Mouse (Mus musculus): ENCODE measurements at regions not wholly inside any gene's neighbourhood (a gene's known extent, or its start where the extent isn't known, plus 50 kb on each side); places are given as distances from the start of the nearest gene placed in this dataset.

- 73% methylated on average over 7 of the region's 7 CpGs for WGBS
- no peaks in the 10 kb centered on the region for H3K27me3 ChIP-seq (ENCODE audit: insufficient read depth, low read length)
- no peak overlapping the region for H3K4me3 ChIP-seq (ENCODE audit: low read length)
- no peaks in the 10 kb centered on the region for H3K9me3 ChIP-seq (ENCODE audit: low read length)
- H3K36me3 ChIP-seq (ENCODE audit: insufficient read depth, low read length) = no peaks in the 10 kb centered on the region
- no peak overlapping the region for H3K27ac ChIP-seq (ENCODE audit: low read length)
- 0 out of 2 replicates have a peak, but pooled peaks cover 2% of the 10 kb centered on the region for H3K4me1 ChIP-seq (ENCODE audit: insufficient read depth, low read length)
- H3K9ac ChIP-seq (replicated peaks; ENCODE audit: low read length) = no peak overlapping the region
- H3K4me2 ChIP-seq (replicated peaks; ENCODE audit: low read depth, low read length) = no peak overlapping the region
- no peak for ATAC-seq (ENCODE audit: low FRiP score, low TSS enrichment)
Measured at GRCm38 (mm10) chr7:70176086-70176485, 190.4 kb downstream of the Nr2f2 start.

- Histone ChIP-seq H3K9ac (replicated peaks; ENCODE audit: low read length) (no peak overlapping the region), H3K27ac (ENCODE audit: low read length) (no peak overlapping the region), H3K4me2 (replicated peaks; ENCODE audit: low read depth, low read length) (no peak overlapping the region), H3K9me3 (ENCODE audit: low read length) (no peaks in the 10 kb centered on the region), H3K36me3 (ENCODE audit: insufficient read depth, low read length) (no peaks in the 10 kb centered on the region), H3K4me1 (ENCODE audit: insufficient read depth, low read length) (0 out of 2 replicates have a peak, but pooled peaks cover 2% of the 10 kb centered on the region), H3K4me3 (ENCODE audit: low read length) (no peak overlapping the region), H3K27me3 (ENCODE audit: insufficient read depth, low read length) (no peaks in the 10 kb centered on the region)
- ATAC-seq (ENCODE audit: low FRiP score, low TSS enrichment) = no peak
- 52% methylated on average over 7 of the region's 7 CpGs for WGBS
Measured at GRCm38 (mm10) chr7:70172431-70172830, 194.1 kb downstream of the Nr2f2 start.

GRCm38 (mm10) chr7:70171456-70171855, 195.1 kb downstream of the Nr2f2 start:
- 0 out of 2 replicates have a peak, but pooled peaks cover under 1% of the 10 kb centered on the region for H3K4me1 ChIP-seq (ENCODE audit: insufficient read depth, low read length)
- no peak overlapping the region for H3K4me2 ChIP-seq (replicated peaks; ENCODE audit: low read depth, low read length)
- ATAC-seq (ENCODE audit: low FRiP score, low TSS enrichment) = no peak
- no peak overlapping the region for H3K9ac ChIP-seq (replicated peaks; ENCODE audit: low read length)
- H3K27me3 ChIP-seq (ENCODE audit: insufficient read depth, low read length) = no peaks in the 10 kb centered on the region
- WGBS = 68% methylated on average over 4 of the region's 4 CpGs
- H3K36me3 ChIP-seq (ENCODE audit: insufficient read depth, low read length) = no peaks in the 10 kb centered on the region
- H3K9me3 ChIP-seq (ENCODE audit: low read length) = no peaks in the 10 kb centered on the region
- no peak overlapping the region for H3K27ac ChIP-seq (ENCODE audit: low read length)
- no peak overlapping the region for H3K4me3 ChIP-seq (ENCODE audit: low read length)

- Histone ChIP-seq H3K27me3 (ENCODE audit: insufficient read depth, low read length) (no peaks in the 10 kb centered on the region), H3K36me3 (ENCODE audit: insufficient read depth, low read length) (no peaks in the 10 kb centered on the region), H3K4me2 (replicated peaks; ENCODE audit: low read depth, low read length) (no peak overlapping the region), H3K9me3 (ENCODE audit: low read length) (no peaks in the 10 kb centered on the region), H3K4me1 (ENCODE audit: insufficient read depth, low read length) (no peaks in the 10 kb centered on the region), H3K9ac (replicated peaks; ENCODE audit: low read length) (no peak overlapping the region), H3K4me3 (ENCODE audit: low read length) (no peak overlapping the region), H3K27ac (ENCODE audit: low read length) (no peak overlapping the region)
- WGBS = 76% methylated on average over 4 of the region's 4 CpGs
- ATAC-seq (ENCODE audit: low FRiP score, low TSS enrichment) = no peak
Measured at GRCm38 (mm10) chr7:70168080-70168479, 198.5 kb downstream of the Nr2f2 start.

- Histone ChIP-seq H3K4me2 (replicated peaks; ENCODE audit: low read depth, low read length) (no peak overlapping the region), H3K36me3 (ENCODE audit: insufficient read depth, low read length) (no peaks in the 10 kb centered on the region), H3K4me1 (ENCODE audit: insufficient read depth, low read length) (no peaks in the 10 kb centered on the region), H3K9ac (replicated peaks; ENCODE audit: low read length) (no peak overlapping the region), H3K9me3 (ENCODE audit: low read length) (no peaks in the 10 kb centered on the region), H3K4me3 (ENCODE audit: low read length) (no peak overlapping the region), H3K27ac (ENCODE audit: low read length) (no peak overlapping the region), H3K27me3 (ENCODE audit: insufficient read depth, low read length) (no peaks in the 10 kb centered on the region)
- ATAC-seq (ENCODE audit: low FRiP score, low TSS enrichment) = no peak
- 81% methylated on average over 5 of the region's 5 CpGs for WGBS
Measured at GRCm38 (mm10) chr7:70166081-70166480, 200.5 kb downstream of the Nr2f2 start.

GRCm38 (mm10) chr7:70165501-70165900, 201.0 kb downstream of the Nr2f2 start:
- no peak for ATAC-seq (ENCODE audit: low FRiP score, low TSS enrichment)
- H3K27ac ChIP-seq (ENCODE audit: low read length) = no peak overlapping the region
- no peak overlapping the region for H3K9ac ChIP-seq (replicated peaks; ENCODE audit: low read length)
- WGBS = 58% methylated on average over 4 of the region's 4 CpGs
- no peaks in the 10 kb centered on the region for H3K36me3 ChIP-seq (ENCODE audit: insufficient read depth, low read length)
- no peaks in the 10 kb centered on the region for H3K9me3 ChIP-seq (ENCODE audit: low read length)
- H3K4me2 ChIP-seq (replicated peaks; ENCODE audit: low read depth, low read length) = no peak overlapping the region
- H3K27me3 ChIP-seq (ENCODE audit: insufficient read depth, low read length) = no peaks in the 10 kb centered on the region
- no peaks in the 10 kb centered on the region for H3K4me1 ChIP-seq (ENCODE audit: insufficient read depth, low read length)
- no peak overlapping the region for H3K4me3 ChIP-seq (ENCODE audit: low read length)

- Histone ChIP-seq H3K4me1 (ENCODE audit: insufficient read depth, low read length) (no peaks in the 10 kb centered on the region), H3K9me3 (ENCODE audit: low read length) (no peaks in the 10 kb centered on the region), H3K36me3 (ENCODE audit: insufficient read depth, low read length) (no peaks in the 10 kb centered on the region), H3K4me2 (replicated peaks; ENCODE audit: low read depth, low read length) (no peak overlapping the region), H3K4me3 (ENCODE audit: low read length) (no peak overlapping the region), H3K27ac (ENCODE audit: low read length) (no peak overlapping the region), H3K9ac (replicated peaks; ENCODE audit: low read length) (no peak overlapping the region), H3K27me3 (ENCODE audit: insufficient read depth, low read length) (no peaks in the 10 kb centered on the region)
- WGBS = 78% methylated on average over 6 of the region's 6 CpGs
- no peak for ATAC-seq (ENCODE audit: low FRiP score, low TSS enrichment)
Measured at GRCm38 (mm10) chr7:70164691-70165193, 201.8 kb downstream of the Nr2f2 start.

- 51% methylated on average over 8 of the region's 8 CpGs for WGBS
- H3K4me2 ChIP-seq (replicated peaks; ENCODE audit: low read depth, low read length) = no peak overlapping the region
- H3K4me3 ChIP-seq (ENCODE audit: low read length) = no peak overlapping the region
- H3K9ac ChIP-seq (replicated peaks; ENCODE audit: low read length) = no peak overlapping the region
- H3K27ac ChIP-seq (ENCODE audit: low read length) = no peak overlapping the region
- no peak for ATAC-seq (ENCODE audit: low FRiP score, low TSS enrichment)
- H3K4me1 ChIP-seq (ENCODE audit: insufficient read depth, low read length) = no peaks in the 10 kb centered on the region
- H3K27me3 ChIP-seq (ENCODE audit: insufficient read depth, low read length) = no peaks in the 10 kb centered on the region
- no peaks in the 10 kb centered on the region for H3K36me3 ChIP-seq (ENCODE audit: insufficient read depth, low read length)
- H3K9me3 ChIP-seq (ENCODE audit: low read length) = no peaks in the 10 kb centered on the region
Measured at GRCm38 (mm10) chr7:70158531-70158930, 208.0 kb downstream of the Nr2f2 start.

GRCm38 (mm10) chr7:70144726-70145271, 221.7 kb downstream of the Nr2f2 start:
- H3K9me3 ChIP-seq (ENCODE audit: low read length) = no peaks in the 10 kb centered on the region
- no peaks in the 10 kb centered on the region for H3K36me3 ChIP-seq (ENCODE audit: insufficient read depth, low read length)
- no peak overlapping the region for H3K4me2 ChIP-seq (replicated peaks; ENCODE audit: low read depth, low read length)
- no peaks in the 10 kb centered on the region for H3K4me1 ChIP-seq (ENCODE audit: insufficient read depth, low read length)
- 80% methylated on average over 4 of the region's 4 CpGs for WGBS
- H3K27ac ChIP-seq (ENCODE audit: low read length) = no peak overlapping the region
- H3K9ac ChIP-seq (replicated peaks; ENCODE audit: low read length) = no peak overlapping the region
- H3K4me3 ChIP-seq (ENCODE audit: low read length) = no peak overlapping the region
- no peaks in the 10 kb centered on the region for H3K27me3 ChIP-seq (ENCODE audit: insufficient read depth, low read length)
- ATAC-seq (ENCODE audit: low FRiP score, low TSS enrichment) = no peak

GRCm38 (mm10) chr7:70136837-70137236, 229.7 kb downstream of the Nr2f2 start:
- H3K4me2 ChIP-seq (replicated peaks; ENCODE audit: low read depth, low read length) = no peak overlapping the region
- no peak overlapping the region for H3K4me3 ChIP-seq (ENCODE audit: low read length)
- no peaks in the 10 kb centered on the region for H3K27me3 ChIP-seq (ENCODE audit: insufficient read depth, low read length)
- H3K27ac ChIP-seq (ENCODE audit: low read length) = no peak overlapping the region
- H3K9ac ChIP-seq (replicated peaks; ENCODE audit: low read length) = no peak overlapping the region
- ATAC-seq (ENCODE audit: low FRiP score, low TSS enrichment) = no peak
- H3K36me3 ChIP-seq (ENCODE audit: insufficient read depth, low read length) = no peaks in the 10 kb centered on the region
- H3K9me3 ChIP-seq (ENCODE audit: low read length) = no peaks in the 10 kb centered on the region
- WGBS = 90% methylated on average over 5 of the region's 5 CpGs
- no peaks in the 10 kb centered on the region for H3K4me1 ChIP-seq (ENCODE audit: insufficient read depth, low read length)

All from kidney, embryonic 16.5 days (tissue).